10 mouse cellular contexts compared by ENCODE assay signal in genomic region chr9:67573683-67573979, GRCm38 (mm10). TPM values are rescaled to one million over a fixed set of nuclear protein-coding genes. Genes with fewer than 3 reads are reported as not detected.
DNase-seq lines count a peak whose midpoint lies in the region; ATAC-seq and TF ChIP-seq lines count a peak whose summit lies in the region.
"Had no signal": no experiment of that assay in that cellular context is flagged by ENCODE, and none has a peak within 500 bp of the region (broad histone marks: within the 10 kb centered on the region; RNA-seq: fewer than 3 reads in every experiment).

No protein-coding gene starts in this region.

- no peaks in the 10 kb centered on the region for H3K27me3 ChIP-seq in heart, adult 2 months (ENCODE audit: control insufficient read depth, insufficient read depth, low read length)
- no peaks in the 10 kb centered on the region for H3K27me3 ChIP-seq in hindbrain, embryonic 16.5 days (replicated peaks; ENCODE audit: control insufficient read depth, insufficient read depth, low read length)
- H3K27me3 ChIP-seq in stomach, embryonic 16.5 days (ENCODE audit: control insufficient read depth, insufficient read depth, low read length): no peaks in the 10 kb centered on the region
- H3K27me3 ChIP-seq in intestine, embryonic 16.5 days (replicated peaks; ENCODE audit: control insufficient read depth, insufficient read depth, low read length): no peaks in the 10 kb centered on the region
- H3K27me3 ChIP-seq: liver, embryonic 13.5 days had no signal

- WGBS in heart, adult 2 months: 46% methylated on average over 3 of the region's 3 CpGs
- 31% methylated on average over 3 of the region's 3 CpGs for WGBS in hindbrain, embryonic 16.5 days
- WGBS in stomach, embryonic 16.5 days: 47% methylated on average over 3 of the region's 3 CpGs
- 45% methylated on average over 3 of the region's 3 CpGs for WGBS in intestine, embryonic 16.5 days

- no peaks in the 10 kb centered on the region for H3K9me3 ChIP-seq in hindbrain, embryonic 16.5 days (ENCODE audit: control insufficient read depth, low read length)
- H3K9me3 ChIP-seq in stomach, embryonic 16.5 days (replicated peaks; ENCODE audit: control insufficient read depth, low read length): no peaks in the 10 kb centered on the region
- H3K9me3 ChIP-seq in intestine, embryonic 16.5 days (ENCODE audit: control insufficient read depth, low read length): no peaks in the 10 kb centered on the region
- H3K9me3 ChIP-seq: liver, embryonic 13.5 days had no signal

- peak; percentile 57 for ATAC-seq in hindbrain, embryonic 16.5 days
- ATAC-seq in stomach, embryonic 16.5 days (ENCODE audit: insufficient read depth, low FRiP score): no peak
- ATAC-seq in intestine, embryonic 16.5 days: no peak
- ATAC-seq: activated CD4-positive, CD25-positive, alpha-beta regulatory T cell, adult 4 months had no signal

- no peaks in the 10 kb centered on the region for H3K36me3 ChIP-seq in heart, adult 2 months (ENCODE audit: control insufficient read depth, insufficient read depth, low read length)
- no peaks in the 10 kb centered on the region for H3K36me3 ChIP-seq in hindbrain, embryonic 16.5 days (ENCODE audit: control insufficient read depth, insufficient read depth, low read length)
- no peaks in the 10 kb centered on the region for H3K36me3 ChIP-seq in stomach, embryonic 16.5 days (ENCODE audit: control insufficient read depth, insufficient read depth, low read length)
- H3K36me3 ChIP-seq in intestine, embryonic 16.5 days (ENCODE audit: control insufficient read depth, insufficient read depth, low read length): no peaks in the 10 kb centered on the region
- H3K36me3 ChIP-seq: liver, embryonic 13.5 days had no signal

- H3K4me2 ChIP-seq in hindbrain, embryonic 16.5 days (ENCODE audit: low read length): peak overlapping the region; percentile 10; the same call in 1 of the 2 replicates
- no peak overlapping the region for H3K4me2 ChIP-seq in stomach, embryonic 16.5 days (ENCODE audit: low read depth, low read length)
- H3K4me2 ChIP-seq in intestine, embryonic 16.5 days (ENCODE audit: low read depth, low read length): no peak overlapping the region
- H3K4me2 ChIP-seq: liver, embryonic 13.5 days had no signal

- H3K4me1 ChIP-seq in heart, adult 2 months (ENCODE audit: control insufficient read depth, insufficient read depth, low read length): peaks cover 5% of the 10 kb centered on the region
- H3K4me1 ChIP-seq in hindbrain, embryonic 16.5 days (ENCODE audit: control insufficient read depth, insufficient read depth, low read depth, low read length): peaks cover 20% of the 10 kb centered on the region
- peaks cover 12% of the 10 kb centered on the region; the same call in 1 of the 2 replicates for H3K4me1 ChIP-seq in stomach, embryonic 16.5 days (ENCODE audit: control insufficient read depth, insufficient read depth, low read length)
- H3K4me1 ChIP-seq in intestine, embryonic 16.5 days (ENCODE audit: control insufficient read depth, insufficient read depth, low read length): peaks cover 12% of the 10 kb centered on the region; the same call in 1 of the 2 replicates
- H3K4me1 ChIP-seq: liver, embryonic 13.5 days had no signal

- H3K79me2 ChIP-seq in heart, adult 2 months (replicated peaks; ENCODE audit: control insufficient read depth, insufficient read depth, low read length): 0 out of 2 replicates have a peak, but pooled peaks cover 2% of the 10 kb centered on the region

- no peak for TF ChIP-seq EP300 in heart, adult 2 months (IDR thresholded peaks at IDR 0.05; ENCODE audit: insufficient read depth, low read depth, low read length)

- no peak overlapping the region for H3K9ac ChIP-seq in heart, adult 2 months (ENCODE audit: low read depth, low read length)
- no peak overlapping the region for H3K9ac ChIP-seq in hindbrain, embryonic 16.5 days (ENCODE audit: low read depth, low read length)
- no peak overlapping the region for H3K9ac ChIP-seq in stomach, embryonic 16.5 days (ENCODE audit: low read length)
- no peak overlapping the region for H3K9ac ChIP-seq in intestine, embryonic 16.5 days (ENCODE audit: low read depth, low read length)
- H3K9ac ChIP-seq: liver, embryonic 13.5 days had no signal

- peak overlapping the region; percentile 7; the same call in 1 of the 2 replicates for H3K27ac ChIP-seq in heart, adult 2 months
- H3K27ac ChIP-seq in hindbrain, embryonic 16.5 days (ENCODE audit: low read depth, low read length): peak overlapping the region; percentile 14
- 0 out of 2 replicates have a peak overlapping the region, but pooled peaks have one; percentile 4 for H3K27ac ChIP-seq in stomach, embryonic 16.5 days (ENCODE audit: low read length)
- no peak overlapping the region for H3K27ac ChIP-seq in intestine, embryonic 16.5 days (ENCODE audit: low read length)
- H3K27ac ChIP-seq: liver, embryonic 13.5 days had no signal

- H3K4me3 ChIP-seq in heart, adult 2 months: no peak overlapping the region
- no peak overlapping the region for H3K4me3 ChIP-seq in hindbrain, embryonic 16.5 days (ENCODE audit: low read length)
- H3K4me3 ChIP-seq in stomach, embryonic 16.5 days (replicated peaks; ENCODE audit: low read length): no peak overlapping the region
- no peak overlapping the region for H3K4me3 ChIP-seq in intestine, embryonic 16.5 days (ENCODE audit: low read length)
- H3K4me3 ChIP-seq: liver, embryonic 13.5 days had no signal

- no peak for TF ChIP-seq POLR2A in heart, adult 2 months (IDR thresholded peaks at IDR 0.05; ENCODE audit: insufficient read depth, low read depth, low read length)

- no peak for DNase-seq in heart, adult 2 months
- no peak for DNase-seq in heart, adult 8-10 months (ENCODE audit: low spot score)
- peak; percentile 12 for DNase-seq in thymus, postnatal 4 days
- no peak for DNase-seq in thymus, postnatal 25 days
- DNase-seq in gastrocnemius, postnatal 4 days (ENCODE audit: low spot score in 2 of 2): no peak
- DNase-seq: liver, embryonic 13.5 days had no signal

- TF ChIP-seq CTCF in heart, adult 2 months (IDR thresholded peaks at IDR 0.05): no peak

- intact Hi-C loops in heart, adult 2 months (cut with DNase I): no loop called here

RNA-seq across cellular contexts. Expression of gene Tln2, which starts 14.1 kb away (rescaled TPM):
- total RNA-seq in heart, adult 2 months (2021): 10 to 100 TPM; 67.1 to 78.2 TPM
- 20.1 and 29.3 TPM in 2 replicates for polyA plus RNA-seq in heart, adult 2 months (2012; rRNA removed)
- 10 to 100 TPM; 71.6 to 87.1 (median 76.7) TPM for total RNA-seq in heart, adult 8-10 months (2022)
- polyA plus RNA-seq in hindbrain, embryonic 16.5 days (2015; fragmentation: Nextera tagmentation; extraction: Ambion mirVana): 28.5 and 37.9 TPM in 2 replicates
- polyA plus RNA-seq in stomach, embryonic 16.5 days (2015; fragmentation: Nextera tagmentation; extraction: Ambion mirVana): 22.0 and 25.4 TPM in 2 replicates
- polyA plus RNA-seq in intestine, embryonic 16.5 days (2015; fragmentation: Nextera tagmentation; extraction: Ambion mirVana): 19.7 and 19.8 TPM in 2 replicates
- 100 to 1,000 TPM; 118 to 134 TPM for total RNA-seq in gastrocnemius, postnatal 4 days (2021)
